Mouse (Mus musculus) regulatory T cell (primary cell): ENCODE results near the gene Srgn.
"Not testable (repeated sequence)": the region's sequence is repeated elsewhere in the genome, so short reads cannot be mapped to it uniquely, and the experiment has no call there.

Source experiments
- in situ Hi-C: fragments of 300-600 bp; cut with MboI, MseI; formaldehyde crosslinking; loops from one replicate; pipeline ENCODE4 v1.15.1; 2025; ENCODE audit warnings: high pct_unique_total_duplicates

The Srgn gene

DNA sequence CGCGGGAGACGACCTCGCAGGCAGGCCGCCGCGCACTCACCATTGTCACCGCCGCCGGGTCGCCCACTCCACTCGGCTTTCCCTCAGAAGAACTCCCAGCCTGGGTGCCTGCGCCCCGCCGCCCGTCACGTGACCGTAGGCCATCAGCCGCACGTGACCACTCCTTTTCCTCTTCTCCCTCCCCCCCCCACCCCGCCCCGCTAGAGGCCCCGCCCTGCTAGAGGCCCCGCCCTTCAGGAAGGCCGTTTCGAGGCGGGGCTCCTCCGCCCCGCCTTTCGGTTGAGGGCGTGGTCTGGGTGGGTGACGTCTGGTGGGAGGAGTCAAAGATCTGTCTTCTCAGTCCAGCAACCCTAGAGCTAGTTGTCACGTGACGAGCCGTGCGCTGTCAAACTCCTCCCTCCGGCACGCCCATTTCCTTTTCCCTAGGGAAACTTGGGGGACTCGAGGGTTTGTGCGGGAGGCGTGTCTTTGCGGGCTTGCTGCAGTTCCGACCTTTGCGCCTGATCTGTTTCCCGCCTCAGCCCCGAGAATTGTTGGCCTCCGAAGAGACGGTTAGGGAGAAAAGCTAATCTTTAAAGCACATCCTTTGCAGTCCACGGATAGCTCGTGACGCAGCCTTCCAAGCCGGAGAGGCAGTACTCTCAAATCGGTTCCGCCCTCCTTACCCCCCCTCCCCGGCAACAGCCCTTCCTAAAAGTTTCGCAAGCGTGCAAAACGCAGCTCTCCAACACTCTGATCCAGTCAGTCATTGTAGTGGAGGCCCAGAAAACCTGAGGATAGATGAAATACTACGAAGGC, 40.4 kb downstream of the Srgn start, which contains the start of gene Vps26a:
Vps26a (minus strand) TSS at position 188 of the 798 bp plus-strand sequence.
- in situ Hi-C loops, result no loop called here

DNA sequence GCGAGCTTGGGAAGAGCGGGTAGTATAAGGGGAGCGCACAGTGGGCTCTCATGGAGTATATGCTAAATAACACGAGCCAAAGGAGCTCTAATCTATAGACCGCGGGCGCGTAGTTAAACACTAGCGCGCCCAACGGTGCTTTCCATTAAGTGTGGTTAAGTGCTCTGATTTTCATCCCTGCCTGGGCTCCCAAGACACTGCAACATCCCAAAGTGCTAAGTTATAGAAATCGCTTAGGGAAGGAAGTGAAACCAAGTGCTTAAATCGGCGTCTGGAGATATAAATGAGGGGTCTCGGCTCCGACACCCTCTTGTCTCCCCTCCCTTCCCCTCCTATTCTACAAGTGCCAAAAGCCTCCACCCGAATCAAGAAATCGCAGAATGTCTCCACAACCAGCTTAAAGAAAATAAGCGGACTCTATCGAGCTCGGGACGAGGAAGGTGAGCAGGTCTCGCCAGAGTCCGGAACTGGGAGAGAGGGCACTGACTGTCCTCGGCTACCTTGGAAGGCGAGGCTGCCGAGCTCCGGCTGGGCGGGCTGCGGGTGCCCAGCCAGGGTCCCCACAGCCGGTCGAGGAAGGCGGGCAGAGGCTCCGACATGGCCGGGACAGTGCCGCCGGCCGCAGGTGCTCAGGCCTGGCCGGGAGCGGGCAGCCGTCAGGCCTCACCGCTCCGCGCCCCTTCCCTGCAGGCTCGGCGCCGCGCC, 41.2 kb downstream of the Srgn start:
- in situ Hi-C loops, result no loop called here

DNA sequence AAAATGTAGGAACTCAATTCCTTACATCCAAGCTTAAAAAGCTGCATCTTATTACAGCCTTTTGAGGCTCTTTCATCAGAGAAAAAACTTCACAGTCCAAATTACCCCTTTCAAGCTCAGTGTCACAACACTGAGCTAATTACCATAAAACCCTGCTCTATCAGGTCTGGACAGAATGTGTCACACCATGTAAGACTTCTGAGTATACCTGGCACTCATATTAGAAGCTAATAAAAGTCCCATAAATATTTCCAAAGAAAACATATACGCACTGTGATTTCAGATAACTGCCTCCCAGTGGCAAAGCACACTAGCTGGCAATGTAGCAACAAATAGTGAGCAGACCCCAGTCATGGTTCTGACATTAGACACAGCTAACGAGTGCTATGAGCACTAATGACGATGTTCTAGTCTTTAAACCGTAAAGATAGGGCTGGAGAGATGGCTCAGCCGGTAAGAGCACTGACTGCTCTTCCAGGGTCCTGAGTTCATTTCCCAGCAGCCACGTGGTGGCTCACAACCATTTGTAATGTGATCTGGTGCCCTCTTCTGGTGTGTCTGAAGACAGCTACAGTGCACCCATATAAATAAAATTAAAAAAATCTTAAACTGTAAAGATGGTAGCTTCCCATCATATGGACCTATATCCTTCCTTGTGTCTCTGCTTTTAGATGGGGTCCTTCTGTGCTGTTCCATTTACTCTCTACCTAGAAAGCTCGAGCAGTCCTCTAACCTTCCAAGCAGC, 46.0 kb downstream of the Srgn start:
- in situ Hi-C loops, result no loop called here

DNA sequence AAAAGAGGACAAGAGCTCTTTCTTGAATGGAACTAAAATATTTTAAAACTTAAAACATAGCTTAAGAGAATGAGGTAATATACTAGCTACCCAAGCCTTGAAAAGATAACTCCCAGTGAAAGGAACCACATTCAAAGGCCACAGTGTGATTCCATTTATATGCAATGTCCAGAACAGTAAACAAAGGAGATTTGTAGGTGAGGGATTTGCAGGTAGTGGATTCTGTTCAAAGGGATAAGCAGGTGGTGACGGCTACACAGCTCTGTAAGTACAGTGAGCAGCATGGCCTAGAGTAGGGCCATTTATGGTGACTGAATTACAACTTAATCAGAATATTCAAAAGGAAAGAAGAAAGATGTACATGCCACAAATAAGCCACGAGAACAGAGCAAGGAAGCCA, 50.3 kb downstream of the Srgn start:
- in situ Hi-C loops, result no loop called here

DNA sequence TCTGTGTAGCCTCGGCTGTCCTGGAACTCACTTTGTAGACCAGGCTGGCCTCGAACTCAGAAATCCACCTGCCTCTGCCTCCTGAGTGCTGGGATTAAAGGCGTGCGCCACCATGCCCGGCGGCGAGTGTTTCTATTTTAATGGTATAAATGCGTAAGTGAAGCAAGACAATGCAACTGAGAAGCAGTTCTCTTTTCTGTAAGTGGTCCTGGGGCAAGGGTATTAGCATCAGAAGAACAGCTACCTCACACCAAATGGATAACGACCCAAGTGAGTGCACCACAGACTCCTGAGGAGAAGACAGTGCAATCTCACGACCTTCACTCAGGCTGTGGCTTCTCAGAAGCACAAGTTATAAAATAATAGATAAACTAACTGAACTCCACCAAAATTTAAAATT, 52.3 kb downstream of the Srgn start:
- in situ Hi-C loops, result no loop called here

DNA sequence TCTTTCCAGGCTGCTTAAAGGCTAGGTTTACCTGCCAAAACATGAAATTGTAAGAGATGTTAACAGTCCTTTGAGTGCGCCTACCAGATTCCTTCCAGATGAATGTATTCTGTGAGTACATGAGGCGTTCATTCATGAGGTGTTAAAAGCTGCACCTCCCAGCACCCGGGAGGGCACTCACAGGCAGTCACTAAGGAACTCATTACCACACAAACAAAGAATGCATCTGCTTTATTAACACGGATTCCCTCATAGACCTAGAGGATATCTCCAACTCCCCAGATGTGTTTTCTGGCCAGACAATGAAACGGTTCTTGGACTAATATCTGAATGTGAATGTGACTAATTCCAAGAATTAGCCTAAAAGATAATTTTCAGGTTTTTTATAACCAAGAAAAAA, 56.1 kb downstream of the Srgn start:
- in situ Hi-C loops, result no loop called here

DNA sequence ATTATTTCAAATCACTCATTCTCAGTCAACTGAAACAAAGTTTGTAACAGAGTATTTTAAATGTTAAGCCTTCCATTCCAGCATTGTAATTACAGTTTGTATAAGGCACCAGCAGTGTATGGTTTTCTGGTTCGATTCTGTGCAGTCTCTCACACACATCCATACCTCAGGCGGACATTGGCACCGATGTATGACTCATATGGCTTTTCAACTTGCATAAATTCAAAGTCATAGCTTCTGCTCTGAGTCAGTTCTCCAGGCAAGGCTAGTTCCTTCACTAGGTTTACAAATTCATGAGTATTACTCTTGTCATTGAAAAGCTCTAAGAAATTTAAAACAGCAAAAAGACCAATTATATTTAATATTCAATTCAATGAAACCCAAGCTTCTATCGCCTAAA, 57.5 kb downstream of the Srgn start:
- in situ Hi-C loops, result no loop called here

DNA sequence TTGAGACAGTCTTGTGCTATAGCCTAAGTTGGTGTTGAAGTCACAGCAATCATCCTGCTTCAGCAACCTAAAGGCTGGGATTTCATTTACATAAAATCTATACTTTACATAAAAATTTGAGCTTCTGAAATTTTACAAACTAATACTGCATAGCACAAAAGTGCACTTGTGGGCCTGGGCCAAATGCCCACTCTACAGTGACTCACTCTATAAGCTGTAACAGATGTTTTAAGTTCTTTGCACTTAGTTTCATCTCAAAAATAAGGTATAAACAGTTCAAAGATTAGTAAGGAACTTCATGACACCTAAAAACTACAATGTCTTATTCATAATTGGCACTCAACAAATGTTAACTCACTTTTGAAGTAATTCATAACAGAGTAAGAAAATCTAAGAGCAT, 65.9 kb downstream of the Srgn start:
- in situ Hi-C loops, result no loop called here

DNA sequence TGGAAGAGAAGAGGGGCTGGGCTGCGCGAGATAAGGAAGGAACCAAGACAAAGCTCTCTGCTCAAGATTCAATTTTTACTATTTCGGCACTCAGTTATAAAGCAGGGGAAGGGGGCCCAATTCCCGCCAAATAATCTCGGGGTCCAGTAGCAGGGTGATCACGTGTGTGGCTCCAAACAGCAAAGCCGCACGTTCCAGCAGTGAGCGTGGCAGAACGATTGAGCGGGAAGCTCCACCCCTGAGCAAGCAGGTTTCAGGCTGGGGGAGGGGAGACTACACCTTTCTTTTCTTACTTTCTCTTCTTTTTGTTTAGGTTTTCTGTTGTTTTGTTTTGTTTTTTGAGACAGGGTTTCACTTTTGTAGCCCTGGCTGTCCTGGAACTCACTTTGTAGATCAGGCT, 75.2 kb downstream of the Srgn start:
- in situ Hi-C loops, result not testable (repeated sequence)

DNA sequence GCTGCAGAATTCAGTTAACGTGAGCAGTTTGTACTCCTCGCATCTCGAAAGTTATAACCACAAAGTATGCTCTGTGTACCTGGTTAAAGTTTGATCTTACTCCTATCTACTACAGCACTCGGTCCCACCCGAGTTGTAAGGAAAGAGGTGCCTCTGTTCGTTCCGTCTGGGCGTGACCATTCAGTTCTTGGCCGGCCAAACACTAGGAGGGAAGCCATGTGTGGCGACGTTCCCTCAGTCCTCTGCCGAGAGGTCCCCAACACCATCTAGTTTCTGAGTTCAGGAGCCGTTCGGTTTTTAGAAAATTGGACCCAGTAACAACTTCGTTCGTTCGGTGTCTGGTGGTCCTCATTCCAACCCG, 77.0 kb downstream of the Srgn start:
- in situ Hi-C loops, result no loop called here

DNA sequence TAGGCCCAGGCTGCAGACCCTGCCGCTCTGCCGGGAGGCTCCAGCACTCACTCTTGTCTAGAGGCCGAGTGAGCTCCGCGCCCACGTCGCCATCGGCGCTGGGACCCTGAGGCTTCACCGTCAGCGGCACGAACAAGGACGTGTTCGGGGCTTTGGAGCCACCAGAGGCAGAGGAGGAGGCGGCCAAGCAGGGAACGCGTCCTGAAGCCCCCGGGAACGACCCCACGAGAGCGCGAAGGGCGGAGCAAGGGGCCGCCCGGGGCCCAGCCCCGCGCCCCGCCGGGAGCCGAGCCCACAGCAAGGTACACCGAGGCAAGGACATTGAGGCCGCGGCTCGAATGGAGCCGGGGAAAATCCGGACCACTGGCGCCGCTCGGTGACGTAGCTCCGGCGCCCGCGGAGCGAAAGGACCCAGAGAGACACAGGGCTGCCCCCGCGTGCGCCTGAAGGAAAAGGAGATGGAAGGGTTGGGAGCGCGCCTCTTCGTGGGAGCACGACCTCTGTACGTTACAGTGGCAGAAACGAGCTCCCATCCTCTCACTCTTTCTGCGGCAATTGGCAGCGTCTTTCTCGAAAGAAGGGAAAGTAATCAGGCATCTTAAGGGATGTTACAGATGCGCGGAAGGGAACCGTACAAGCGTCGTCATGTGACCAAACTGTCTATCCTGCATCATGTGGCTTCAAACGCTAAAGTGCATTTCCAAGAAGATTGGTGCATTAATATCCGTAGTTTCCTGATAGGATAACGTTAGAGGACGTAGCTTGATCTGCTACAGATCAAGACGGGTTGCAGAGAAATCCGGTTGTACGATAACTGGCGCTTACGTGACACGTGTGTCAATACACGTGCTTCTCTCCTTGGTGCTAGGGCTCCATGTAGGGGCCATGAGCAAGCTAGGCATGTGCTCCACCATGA, 77.6 kb downstream of the Srgn start, which contains the start of the genes 4930507D05Rik and Supv3l1:
4930507D05Rik (plus strand) TSS at position 126 of the 916 bp plus-strand sequence.
Supv3l1 (minus strand) TSS at position 375 of the 916 bp plus-strand sequence.
- in situ Hi-C loops, result no loop called here
